Mouse (Mus musculus): ENCODE results near the gene Cald1.

- TF ChIP-seq TAL1 (IDR thresholded peaks at IDR 0.05; ENCODE audit: low read length) (no peak), GATA1 (IDR thresholded peaks at IDR 0.05; ENCODE audit: low read length) (no peak)
Measured at GRCm38 (mm10) chr6:34754448-34754847, 156.1 kb downstream of the Cald1 start.

All from erythroblast, embryonic 14.5 days (primary cell).